Mouse (Mus musculus): ENCODE data around the gene E130311K13Rik. TPM values are rescaled to one million over a fixed set of nuclear protein-coding genes. Genes with fewer than 3 reads are reported as not detected.
A peak's percentile ranks its signal among the peaks of the same experiment; 100 is the strongest.

E130311K13Rik gene
- total and polyA plus RNA-seq, 3 experiments: 3.9 to 4.0 TPM; not detected in 1

DNA sequence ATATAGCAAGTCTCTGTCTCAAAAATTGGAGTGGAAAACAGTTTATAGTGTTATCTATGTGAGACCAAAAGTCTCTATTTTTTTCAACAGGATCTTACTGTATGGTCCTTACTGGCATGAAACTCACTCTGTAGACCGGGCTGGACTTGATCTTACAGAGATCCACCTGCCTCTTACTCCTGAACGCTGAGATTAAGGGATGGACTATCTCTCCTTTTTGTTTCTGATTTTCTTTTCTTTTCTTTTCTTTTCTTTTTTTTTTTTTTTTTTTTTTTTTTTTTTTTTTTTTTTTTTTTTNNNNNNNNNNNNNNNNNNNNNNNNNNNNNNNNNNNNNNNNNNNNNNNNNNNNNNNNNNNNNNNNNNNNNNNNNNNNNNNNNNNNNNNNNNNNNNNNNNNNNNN is 36.7 kb upstream of the E130311K13Rik start:
- peaks cover 7 to 9% of the 10 kb centered on the region in 2 experiments; a peak in 3 of 4 replicates for H3K4me1 ChIP-seq (ENCODE audit: control insufficient read depth in 1 of 2, insufficient read depth in 2 of 2, low read length in 2 of 2)
- H3K79me2 ChIP-seq (ENCODE audit: control insufficient read depth, insufficient read depth, low read length, poor library complexity): peaks cover 28% of the 10 kb centered on the region
- H3K27ac ChIP-seq (ENCODE audit: control insufficient read depth, low read depth, low read length): no peak overlapping the region
- no peak for DNase-seq (ENCODE audit: low read depth, low spot score)
- H3K4me3 ChIP-seq (ENCODE audit: control insufficient read depth in 1 of 2, insufficient read depth in 1 of 2, low read depth in 2 of 2, low read length in 2 of 2): no peak overlapping the region
- H3K9me3 ChIP-seq (replicated peaks; ENCODE audit: insufficient read depth, low read length): no peaks in the 10 kb centered on the region
- H3K9ac ChIP-seq (ENCODE audit: control insufficient read depth, low read depth, low read length, poor library complexity, severe bottlenecking): no peak overlapping the region
- TF ChIP-seq ZNF384 (IDR thresholded peaks at IDR 0.05; ENCODE audit: low read depth, low read length) (peak; percentile 48), GABPA (IDR thresholded peaks at IDR 0.05; ENCODE audit: low read depth, low read length) (no peak), USF2 (IDR thresholded peaks at IDR 0.05; ENCODE audit: borderline replicate concordance in 1 of 2, insufficient read depth in 1 of 2, low read depth in 1 of 2, low read length in 2 of 2) (no peak), POLR2AphosphoS5 (IDR thresholded peaks at IDR 0.05; ENCODE audit: borderline replicate concordance, low read depth, low read length) (no peak), SMC3 (IDR thresholded peaks at IDR 0.05; ENCODE audit: low read depth, low read length) (no peak), TAL1 (IDR thresholded peaks at IDR 0.05; ENCODE audit: low read length) (no peak), ELF1 (IDR thresholded peaks at IDR 0.05; ENCODE audit: low read depth, low read length) (no peak)
- H3K36me3 ChIP-seq (ENCODE audit: control insufficient read depth in 1 of 2, insufficient read depth in 2 of 2, low read length in 2 of 2): peaks cover 0 to 26% of the 10 kb centered on the region in 2 experiments; a peak in 3 of 4 replicates
- H3K27me3 ChIP-seq (ENCODE audit: control insufficient read depth in 1 of 2, insufficient read depth in 2 of 2, low read length in 2 of 2): no peaks in the 10 kb centered on the region

DNA sequence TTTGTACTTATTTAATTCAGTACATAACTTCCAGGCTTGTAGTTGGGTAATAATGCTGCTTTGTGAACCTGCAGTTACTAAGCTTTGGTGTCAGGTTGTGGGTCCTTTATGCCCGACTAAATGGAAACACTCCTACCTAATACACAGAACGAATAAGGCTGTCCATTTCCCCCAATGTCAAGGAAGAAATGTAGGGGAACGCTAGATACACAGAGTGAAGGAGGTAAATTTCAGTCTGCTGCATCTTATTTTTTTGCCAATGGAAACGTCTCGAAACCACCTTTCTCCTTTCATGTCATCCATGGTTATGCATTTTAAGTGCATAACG is 35.6 kb upstream of the E130311K13Rik start:
- H3K27ac ChIP-seq (ENCODE audit: control insufficient read depth, low read depth, low read length): peak overlapping the region; percentile 89
- peak overlapping the region; percentile 20 to 38 for H3K4me3 ChIP-seq (ENCODE audit: control insufficient read depth in 1 of 2, insufficient read depth in 1 of 2, low read depth in 2 of 2, low read length in 2 of 2)

More for the DNA sequence above, 35.6 kb upstream of the E130311K13Rik start:
- Histone ChIP-seq H3K9ac (ENCODE audit: control insufficient read depth, low read depth, low read length, poor library complexity, severe bottlenecking) (peak overlapping the region; percentile 71), H3K9me3 (replicated peaks; ENCODE audit: insufficient read depth, low read length) (no peaks in the 10 kb centered on the region), H3K27me3 (ENCODE audit: control insufficient read depth in 1 of 2, insufficient read depth in 2 of 2, low read length in 2 of 2) (no peaks in the 10 kb centered on the region), H3K36me3 (ENCODE audit: control insufficient read depth in 1 of 2, insufficient read depth in 2 of 2, low read length in 2 of 2) (peaks cover 0 to 27% of the 10 kb centered on the region in 2 experiments; a peak in 3 of 4 replicates), H3K4me1 (ENCODE audit: control insufficient read depth in 1 of 2, insufficient read depth in 2 of 2, low read length in 2 of 2) (peaks cover 6 to 12% of the 10 kb centered on the region in 2 experiments; a peak in 3 of 4 replicates), H3K79me2 (ENCODE audit: control insufficient read depth, insufficient read depth, low read length, poor library complexity) (peaks cover 31% of the 10 kb centered on the region)
- no peak for DNase-seq (ENCODE audit: low read depth, low spot score)
- TF ChIP-seq KAT2A (conservative IDR thresholded peaks at IDR 0.05; ENCODE audit: low read depth, low read length) (no peak), MEF2A (IDR thresholded peaks at IDR 0.05; ENCODE audit: extremely low read depth, insufficient replicate concordance, low read depth, low read length, poor library complexity, severe bottlenecking) (no peak), POLR2A (IDR thresholded peaks at IDR 0.05; ENCODE audit: control insufficient read depth in 1 of 2, insufficient read depth in 1 of 2, low read depth in 1 of 2, low read length in 2 of 2, poor library complexity in 1 of 2) (peak in 1 of 2 experiments; percentile 94; a peak in 1 of 4 replicates), ZMIZ1 (IDR thresholded peaks at IDR 0.05; ENCODE audit: low read depth, low read length) (peak; percentile 37; the same call in 1 of the 2 replicates), TBP (IDR thresholded peaks at IDR 0.05; ENCODE audit: low read depth, low read length) (peak; percentile 71; the same call in 1 of the 2 replicates), POLR2AphosphoS2 (IDR thresholded peaks at IDR 0.05; ENCODE audit: low read length) (peak; percentile 82; the same call in 1 of the 2 replicates), EP300 (IDR thresholded peaks at IDR 0.05; ENCODE audit: low read depth in 1 of 2, low read length in 2 of 2) (no peak), ZKSCAN1 (IDR thresholded peaks at IDR 0.05; ENCODE audit: low read depth, low read length) (no peak), CHD1 (IDR thresholded peaks at IDR 0.05; ENCODE audit: low read depth, low read length) (no peak), RAD21 (IDR thresholded peaks at IDR 0.05; ENCODE audit: low read depth, low read length) (no peak), USF1 (IDR thresholded peaks at IDR 0.05; ENCODE audit: low read depth, low read length) (no peak), MXI1 (IDR thresholded peaks at IDR 0.05; ENCODE audit: low read depth, low read length) (no peak), TCF12 (IDR thresholded peaks at IDR 0.05; ENCODE audit: low read depth, low read length) (no peak)

Measured in MEL (cell line).